Mouse (Mus musculus) stomach, postnatal 0 days (tissue): ENCODE measurements around the gene Xylb. TPM values are rescaled to one million over a fixed set of nuclear protein-coding genes. Genes with fewer than 3 reads are reported as not detected.

Source experiments
- ATAC-seq: fragments of 200-750 bp; cut with Nextera tagmentation; 2 replicates; pipeline ENCODE4 v1.8.0; 2017; ENCODE audit not compliant: low FRiP score, low TSS enrichment
- DNase-seq: peaks from one replicate; pipeline ENCODE4 v3.0.0-alpha.2; 2016; ENCODE audit warnings: low spot score
- H3K27ac ChIP-seq: fragments of 300-500 bp; sonication (generic); replicated peaks from 2 replicates; pipeline ENCODE4 v1.5.1; 2014; ENCODE audit warnings: mild to moderate bottlenecking, control low read depth
- H3K27me3 ChIP-seq: fragments of 300-500 bp; sonication (generic); 2 replicates; pipeline ENCODE4 v1.6.1; 2014; ENCODE audit warnings: low read length; ENCODE audit not compliant: control insufficient read depth, insufficient read depth
- H3K36me3 ChIP-seq: fragments of 300-500 bp; sonication (generic); 2 replicates; pipeline ENCODE4 v1.6.1; 2014; ENCODE audit warnings: low read length, mixed read lengths; ENCODE audit not compliant: control insufficient read depth, insufficient read depth
- H3K4me1 ChIP-seq: fragments of 300-500 bp; sonication (generic); replicated peaks from 2 replicates; pipeline ENCODE4 v1.6.1; 2014; ENCODE audit warnings: antibody characterized with exemption; ENCODE audit not compliant: control insufficient read depth, insufficient read depth
- H3K4me2 ChIP-seq: fragments of 300-500 bp; sonication (generic); replicated peaks from 2 replicates; pipeline ENCODE4 v1.6.1; 2014; ENCODE audit warnings: low read depth, mild to moderate bottlenecking, control low read depth, moderate library complexity
- H3K4me3 ChIP-seq: fragments of 300-500 bp; sonication (generic); 2 replicates; pipeline ENCODE4 v1.5.1; 2014; ENCODE audit warnings: low read depth, low read length, control low read depth
- H3K9ac ChIP-seq: fragments of 300-500 bp; sonication (generic); 2 replicates; pipeline ENCODE4 v1.6.1; 2014; ENCODE audit warnings: mild to moderate bottlenecking, low read length, control low read depth, mixed read lengths
- H3K9me3 ChIP-seq: fragments of 300-500 bp; sonication (generic); 2 replicates; pipeline ENCODE4 v1.6.1; 2016; ENCODE audit warnings: low read length; ENCODE audit not compliant: control insufficient read depth
- CTCF ChIP-seq: IDR thresholded peaks from 2 replicates; pipeline ENCODE4 v1.5.1; 2016; ENCODE audit warnings: antibody characterized with exemption, low read depth, mild to moderate bottlenecking, moderate library complexity
- EP300 ChIP-seq: optimal IDR thresholded peaks from 2 replicates; pipeline ENCODE3; 2016; ENCODE audit warnings: antibody characterized with exemption
- WGBS: fragments of 180-500 bp; shearing (Covaris S2); extraction: QIAGEN DNeasy Blood & Tissue Kit; methylation state at CpG from one replicate; pipeline ENCODE4 v1.1.7; 2014; 5-methylcytosine and 5-hydroxymethylcytosine counted together
- polyA plus RNA-seq: library from polyadenylated mRNA; unstranded; fragments of >200 nt; fragmentation: Nextera tagmentation; extraction: Ambion mirVana; gene quantifications from 2 replicates; pipeline ENCODE4 v1.2.1, GENCODE M21; 2015

The Xylb gene
- polyA plus RNA-seq, 1 experiment from 2014 or later = 3.2 TPM

DNA sequence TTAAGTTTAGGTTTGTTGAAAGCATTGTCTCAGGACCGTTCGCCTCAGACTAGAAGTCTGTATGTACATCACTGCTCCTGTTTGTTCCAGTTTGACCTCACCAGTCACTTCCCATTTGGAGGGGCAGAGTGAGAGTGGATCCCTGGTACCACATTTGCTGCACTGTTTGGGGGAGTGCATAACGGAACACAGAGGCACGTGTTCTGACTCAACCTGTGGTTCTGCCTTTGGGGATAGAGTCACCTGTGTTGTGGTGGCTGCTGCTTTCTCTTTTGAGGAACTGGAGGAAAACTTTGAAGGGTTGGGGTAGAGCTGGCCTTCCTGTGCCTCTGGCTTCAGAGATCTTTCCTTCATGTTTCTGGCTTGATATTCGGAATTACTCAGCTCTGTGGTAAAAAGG, 46.9 kb downstream of the Xylb start:
- DNase-seq = no peak
- Histone ChIP-seq H3K9ac (no peak overlapping the region), H3K4me3 (0 out of 2 replicates have a peak overlapping the region, but pooled peaks have one; percentile 82), H3K9me3 (no peaks in the 10 kb centered on the region), H3K27me3 (no peaks in the 10 kb centered on the region), H3K36me3 (no peaks in the 10 kb centered on the region), H3K27ac (no peak overlapping the region), H3K4me2 (peak overlapping the region; percentile 99; the same call in 1 of the 2 replicates), H3K4me1 (no peaks in the 10 kb centered on the region)
- TF ChIP-seq EP300 (no peak), CTCF (no peak)
- WGBS = 69% methylated on average over 5 of the region's 5 CpGs
- ATAC-seq = no peak

DNA sequence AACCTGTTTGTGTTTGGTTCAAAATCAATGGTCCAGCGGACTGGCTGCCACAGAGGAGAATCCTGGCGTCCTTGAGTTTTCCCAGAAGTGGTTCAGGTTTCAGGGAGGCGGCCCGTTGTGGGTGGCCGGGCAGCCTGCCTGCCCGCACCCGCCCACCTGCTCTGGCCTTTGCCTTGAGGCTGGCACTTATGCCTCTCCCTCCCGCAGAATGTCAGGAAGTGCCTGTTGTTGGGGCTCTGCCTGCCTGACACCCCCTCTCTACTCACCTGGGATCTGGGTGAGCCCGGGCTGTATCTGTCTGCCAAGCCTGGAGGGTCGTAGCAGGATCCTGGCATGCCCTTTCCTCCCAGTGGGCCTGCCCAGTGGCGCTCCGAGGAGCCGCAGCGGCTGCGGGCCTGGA, 50.7 kb downstream of the Xylb start:
- no peaks in the 10 kb centered on the region for H3K27me3 ChIP-seq
- no peak overlapping the region for H3K27ac ChIP-seq
- whole genome bisulfite sequencing = 66% methylated on average over 15 of the region's 15 CpGs
- no peak overlapping the region for H3K4me3 ChIP-seq
- no peaks in the 10 kb centered on the region for H3K9me3 ChIP-seq
- no peaks in the 10 kb centered on the region for H3K36me3 ChIP-seq
- H3K4me2 ChIP-seq = no peak overlapping the region
- no peak overlapping the region for H3K9ac ChIP-seq
- no peaks in the 10 kb centered on the region for H3K4me1 ChIP-seq
- TF ChIP-seq CTCF (no peak), EP300 (no peak)
- DNase-seq = peak; percentile 53
- 0 out of 2 replicates have a peak, but pooled peaks have one; percentile 21 for ATAC-seq

DNA sequence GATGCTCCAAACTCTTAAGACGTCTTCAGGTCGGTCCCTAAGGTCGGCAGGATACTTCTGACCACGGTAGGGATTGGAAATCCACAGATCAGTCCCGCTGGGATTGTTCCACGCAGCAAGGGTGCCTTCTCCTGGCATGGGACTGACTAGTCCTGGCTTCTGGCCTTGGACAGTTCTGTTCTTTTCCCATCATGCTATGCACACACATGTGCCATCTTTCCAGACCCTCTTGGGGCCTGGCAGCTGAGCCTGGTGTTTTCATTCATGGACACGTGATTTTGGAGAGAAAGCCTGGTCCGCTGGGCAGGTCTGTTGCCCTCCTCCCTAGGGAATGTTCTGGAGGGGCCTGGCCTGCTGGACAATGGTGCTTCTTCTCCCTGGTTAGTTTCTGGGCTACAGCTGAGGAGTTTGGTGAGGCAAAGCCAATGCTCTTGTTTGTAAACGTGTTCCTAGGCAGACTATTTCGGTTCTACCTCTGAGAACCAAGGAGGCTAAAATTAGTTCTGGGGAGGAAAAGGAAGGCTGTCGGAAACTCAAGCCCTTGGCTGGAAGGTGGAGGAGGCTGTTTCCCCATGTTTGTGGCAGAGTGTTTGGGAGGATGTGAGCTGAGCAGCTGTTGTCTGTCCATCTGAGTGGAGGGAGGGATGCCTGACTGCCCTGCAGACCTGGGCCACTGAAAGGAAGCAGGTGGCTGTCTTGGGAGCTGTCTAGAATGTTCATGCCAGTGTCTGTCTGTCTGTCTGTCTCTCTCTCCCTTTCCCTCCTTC, 51.9 kb downstream of the Xylb start:
- Histone ChIP-seq H3K27me3 (no peaks in the 10 kb centered on the region), H3K27ac (no peak overlapping the region), H3K9me3 (no peaks in the 10 kb centered on the region), H3K4me1 (no peaks in the 10 kb centered on the region), H3K4me3 (no peak overlapping the region), H3K4me2 (no peak overlapping the region), H3K36me3 (no peaks in the 10 kb centered on the region), H3K9ac (no peak overlapping the region)
- TF ChIP-seq EP300 = no peak
- no peak for ATAC-seq
- no peak for DNase-seq
- 73% methylated on average over 11 of the region's 11 CpGs for WGBS

DNA sequence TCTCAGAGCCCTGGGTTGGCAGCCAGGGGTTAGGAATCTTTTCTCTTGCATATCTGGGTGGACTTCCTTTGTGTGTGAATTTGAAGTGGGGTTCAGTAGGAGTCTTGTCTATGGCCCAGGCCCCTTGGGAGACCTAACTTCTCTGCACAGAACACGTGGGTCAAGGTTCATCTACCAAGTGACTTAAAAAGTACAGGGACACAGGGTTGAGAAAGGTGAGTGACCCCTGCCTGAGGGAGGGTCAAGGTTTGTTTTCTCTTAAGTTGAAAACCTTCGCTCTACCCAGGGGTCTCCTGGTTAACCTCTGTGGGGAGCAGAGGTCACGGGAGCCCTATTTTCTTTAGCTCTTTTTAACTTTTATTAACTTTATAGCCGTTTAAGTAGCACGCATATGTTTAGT, 52.7 kb downstream of the Xylb start:
- ATAC-seq = no peak
- Histone ChIP-seq H3K4me3 (no peak overlapping the region), H3K27me3 (no peaks in the 10 kb centered on the region), H3K9ac (no peak overlapping the region), H3K27ac (no peak overlapping the region), H3K4me2 (no peak overlapping the region), H3K4me1 (no peaks in the 10 kb centered on the region), H3K36me3 (no peaks in the 10 kb centered on the region), H3K9me3 (no peaks in the 10 kb centered on the region)
- no peak for TF ChIP-seq CTCF
- no peak for TF ChIP-seq EP300
- WGBS = 86% methylated on average over 5 of the region's 5 CpGs
- DNase-seq = no peak

DNA sequence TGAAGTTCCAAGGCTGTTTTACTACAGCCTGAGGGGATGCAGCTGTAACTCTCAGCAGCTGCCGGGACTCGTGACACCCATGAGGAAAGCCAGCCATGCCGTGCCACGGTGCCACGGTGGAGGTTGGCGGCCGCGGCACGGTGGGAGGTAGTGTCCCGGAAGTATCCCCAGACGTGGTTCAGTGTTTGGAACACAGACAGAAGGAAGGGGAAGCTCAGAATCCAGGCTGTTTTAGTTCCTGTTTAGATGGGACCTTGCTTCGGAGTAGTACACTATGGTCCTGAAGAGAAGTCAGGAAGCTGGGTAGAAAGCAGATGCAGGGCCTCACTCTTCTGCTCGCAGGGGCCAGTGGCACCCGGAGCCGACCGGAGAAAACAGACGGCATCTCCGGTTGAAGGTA, 60.8 kb downstream of the Xylb start:
- DNase-seq (no peak), ATAC-seq (no peak)
- Histone ChIP-seq H3K4me1 (no peaks in the 10 kb centered on the region), H3K9ac (no peak overlapping the region), H3K36me3 (no peaks in the 10 kb centered on the region), H3K9me3 (no peaks in the 10 kb centered on the region), H3K4me2 (peak overlapping the region; percentile 25), H3K4me3 (no peak overlapping the region), H3K27me3 (no peaks in the 10 kb centered on the region), H3K27ac (no peak overlapping the region)
- no peak for TF ChIP-seq CTCF
- TF ChIP-seq EP300 = no peak
- WGBS = 74% methylated on average over 18 of the region's 18 CpGs

DNA sequence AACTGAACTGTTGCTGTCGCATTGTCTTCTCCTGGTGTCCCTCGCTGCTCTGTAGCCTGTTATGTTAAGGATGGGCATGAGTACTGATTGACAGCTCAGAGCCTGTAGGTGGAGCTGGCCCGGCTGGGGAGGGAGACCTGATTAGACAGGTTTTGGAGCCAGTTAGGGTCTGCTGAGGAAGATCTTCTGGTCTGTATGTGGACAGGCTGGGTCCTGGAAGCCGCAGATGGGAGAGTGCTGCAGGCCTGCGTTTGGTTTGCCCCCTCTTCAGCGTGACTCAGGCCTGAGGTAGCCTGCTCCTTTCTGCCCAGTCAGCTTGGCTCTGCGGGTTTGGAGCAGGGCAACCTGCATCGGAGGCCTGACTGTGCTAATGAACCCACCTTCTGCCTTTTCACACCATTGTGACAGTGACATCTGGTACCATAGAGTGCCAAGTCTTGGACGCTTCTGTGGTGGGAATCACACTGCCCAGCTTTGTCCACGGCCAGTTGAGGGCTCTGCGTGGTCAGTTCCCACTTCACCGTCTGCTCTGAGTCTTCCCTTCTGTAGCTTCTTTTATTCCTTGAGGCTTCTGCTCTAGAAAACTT, 62.8 kb downstream of the Xylb start:
- WGBS = 83% methylated on average over 12 of the region's 12 CpGs
- no peak for TF ChIP-seq CTCF
- no peak for TF ChIP-seq EP300

More for the DNA sequence above, 62.8 kb downstream of the Xylb start:
- no peaks in the 10 kb centered on the region for H3K36me3 ChIP-seq
- H3K27ac ChIP-seq = no peak overlapping the region
- no peak overlapping the region for H3K4me3 ChIP-seq
- no peak overlapping the region for H3K9ac ChIP-seq
- DNase-seq = no peak
- no peak for ATAC-seq
- H3K4me2 ChIP-seq = no peak overlapping the region
- H3K9me3 ChIP-seq = no peaks in the 10 kb centered on the region
- peaks cover 3% of the 10 kb centered on the region; the same call in 1 of the 2 replicates for H3K4me1 ChIP-seq
- H3K27me3 ChIP-seq = no peaks in the 10 kb centered on the region
